Mouse (Mus musculus): ENCODE results near the gene Tmem86b. TPM values are rescaled to one million over a fixed set of nuclear protein-coding genes. Genes with fewer than 3 reads are reported as not detected.

Tmem86b gene
- total and polyA plus RNA-seq, 2 experiments = 39.5 to 404 TPM

- TF ChIP-seq CTCF (IDR thresholded peaks at IDR 0.05; ENCODE audit: low read depth, low read length) (no peak), POLR2A (IDR thresholded peaks at IDR 0.05; ENCODE audit: extremely low read depth, insufficient read depth, low read length) (no peak)
- H3K27ac ChIP-seq (replicated peaks; ENCODE audit: insufficient read depth, low read depth, low read length) = no peak overlapping the region
- no peaks in the 10 kb centered on the region for H3K4me1 ChIP-seq (ENCODE audit: control insufficient read depth, insufficient read depth, low read length)
- H3K4me3 ChIP-seq (ENCODE audit: insufficient read depth, low read depth, low read length) = no peak overlapping the region
- H3K36me3 ChIP-seq (ENCODE audit: control insufficient read depth, insufficient read depth, low read length) = no peaks in the 10 kb centered on the region
- no peak for DNase-seq (ENCODE audit: extremely low read depth, low read depth, low spot score)
- H3K79me2 ChIP-seq (ENCODE audit: control insufficient read depth, insufficient read depth, low read length) = no peaks in the 10 kb centered on the region
- H3K27me3 ChIP-seq (ENCODE audit: control insufficient read depth, insufficient read depth, low read length) = no peaks in the 10 kb centered on the region
- 85% methylated on average over 1 of the region's 1 CpGs for WGBS
- no peak overlapping the region for H3K9ac ChIP-seq (ENCODE audit: low read depth, low read length)
These were observed 18.3 kb downstream of the Tmem86b start for GRCm38 (mm10) chr7:4612956-4613355.

- H3K4me1 ChIP-seq (ENCODE audit: control insufficient read depth, insufficient read depth, low read length) = no peaks in the 10 kb centered on the region
- WGBS = 63% methylated on average over 8 of the region's 8 CpGs
- DNase-seq (ENCODE audit: extremely low read depth, low read depth, low spot score) = no peak
- no peak overlapping the region for H3K27ac ChIP-seq (replicated peaks; ENCODE audit: insufficient read depth, low read depth, low read length)
- TF ChIP-seq CTCF (IDR thresholded peaks at IDR 0.05; ENCODE audit: low read depth, low read length) = no peak
- no peak for TF ChIP-seq POLR2A (IDR thresholded peaks at IDR 0.05; ENCODE audit: extremely low read depth, insufficient read depth, low read length)
- H3K27me3 ChIP-seq (ENCODE audit: control insufficient read depth, insufficient read depth, low read length) = no peaks in the 10 kb centered on the region
- no peak overlapping the region for H3K4me3 ChIP-seq (ENCODE audit: insufficient read depth, low read depth, low read length)
- no peaks in the 10 kb centered on the region for H3K79me2 ChIP-seq (ENCODE audit: control insufficient read depth, insufficient read depth, low read length)
- no peak overlapping the region for H3K9ac ChIP-seq (ENCODE audit: low read depth, low read length)
- H3K36me3 ChIP-seq (ENCODE audit: control insufficient read depth, insufficient read depth, low read length) = no peaks in the 10 kb centered on the region
These were observed 18.8 kb downstream of the Tmem86b start for GRCm38 (mm10) chr7:4612386-4612785.

GRCm38 (mm10) chr7:4611921-4612341, 19.3 kb downstream of the Tmem86b start:
- H3K27me3 ChIP-seq (ENCODE audit: control insufficient read depth, insufficient read depth, low read length) = no peaks in the 10 kb centered on the region
- TF ChIP-seq POLR2A (IDR thresholded peaks at IDR 0.05; ENCODE audit: extremely low read depth, insufficient read depth, low read length) (no peak), CTCF (IDR thresholded peaks at IDR 0.05; ENCODE audit: low read depth, low read length) (no peak)
- no peak overlapping the region for H3K9ac ChIP-seq (ENCODE audit: low read depth, low read length)
- DNase-seq (ENCODE audit: extremely low read depth, low read depth, low spot score) = no peak
- 72% methylated on average over 12 of the region's 12 CpGs for WGBS
- no peak overlapping the region for H3K27ac ChIP-seq (replicated peaks; ENCODE audit: insufficient read depth, low read depth, low read length)
- no peaks in the 10 kb centered on the region for H3K4me1 ChIP-seq (ENCODE audit: control insufficient read depth, insufficient read depth, low read length)
- no peaks in the 10 kb centered on the region for H3K79me2 ChIP-seq (ENCODE audit: control insufficient read depth, insufficient read depth, low read length)
- H3K4me3 ChIP-seq (ENCODE audit: insufficient read depth, low read depth, low read length) = no peak overlapping the region
- H3K36me3 ChIP-seq (ENCODE audit: control insufficient read depth, insufficient read depth, low read length) = no peaks in the 10 kb centered on the region

GRCm38 (mm10) chr7:4611511-4611910, 19.7 kb downstream of the Tmem86b start:
- TF ChIP-seq CTCF (IDR thresholded peaks at IDR 0.05; ENCODE audit: low read depth, low read length) (no peak), POLR2A (IDR thresholded peaks at IDR 0.05; ENCODE audit: extremely low read depth, insufficient read depth, low read length) (no peak)
- H3K4me1 ChIP-seq (ENCODE audit: control insufficient read depth, insufficient read depth, low read length) = no peaks in the 10 kb centered on the region
- 80% methylated on average over 12 of the region's 12 CpGs for WGBS
- H3K9ac ChIP-seq (ENCODE audit: low read depth, low read length) = no peak overlapping the region
- no peak overlapping the region for H3K4me3 ChIP-seq (ENCODE audit: insufficient read depth, low read depth, low read length)
- no peaks in the 10 kb centered on the region for H3K27me3 ChIP-seq (ENCODE audit: control insufficient read depth, insufficient read depth, low read length)
- H3K36me3 ChIP-seq (ENCODE audit: control insufficient read depth, insufficient read depth, low read length) = no peaks in the 10 kb centered on the region
- H3K27ac ChIP-seq (replicated peaks; ENCODE audit: insufficient read depth, low read depth, low read length) = no peak overlapping the region
- H3K79me2 ChIP-seq (ENCODE audit: control insufficient read depth, insufficient read depth, low read length) = no peaks in the 10 kb centered on the region
- DNase-seq (ENCODE audit: extremely low read depth, low read depth, low spot score) = no peak

- Histone ChIP-seq H3K4me3 (ENCODE audit: insufficient read depth, low read depth, low read length) (no peak overlapping the region), H3K27me3 (ENCODE audit: control insufficient read depth, insufficient read depth, low read length) (no peaks in the 10 kb centered on the region), H3K4me1 (ENCODE audit: control insufficient read depth, insufficient read depth, low read length) (no peaks in the 10 kb centered on the region), H3K27ac (replicated peaks; ENCODE audit: insufficient read depth, low read depth, low read length) (no peak overlapping the region), H3K36me3 (ENCODE audit: control insufficient read depth, insufficient read depth, low read length) (no peaks in the 10 kb centered on the region), H3K9ac (ENCODE audit: low read depth, low read length) (no peak overlapping the region), H3K79me2 (ENCODE audit: control insufficient read depth, insufficient read depth, low read length) (no peaks in the 10 kb centered on the region)
- DNase-seq (ENCODE audit: extremely low read depth, low read depth, low spot score) = peak; percentile 41
- WGBS = 61% methylated on average over 5 of the region's 5 CpGs
- no peak for TF ChIP-seq CTCF (IDR thresholded peaks at IDR 0.05; ENCODE audit: low read depth, low read length)
- no peak for TF ChIP-seq POLR2A (IDR thresholded peaks at IDR 0.05; ENCODE audit: extremely low read depth, insufficient read depth, low read length)
These were observed 23.2 kb downstream of the Tmem86b start for GRCm38 (mm10) chr7:4608002-4608401.

- Histone ChIP-seq H3K36me3 (ENCODE audit: control insufficient read depth, insufficient read depth, low read length) (no peaks in the 10 kb centered on the region), H3K4me3 (ENCODE audit: insufficient read depth, low read depth, low read length) (no peak within 1 kb of the TSS), H3K79me2 (ENCODE audit: control insufficient read depth, insufficient read depth, low read length) (no peaks in the 10 kb centered on the region), H3K9ac (ENCODE audit: low read depth, low read length) (no peak within 1 kb of the TSS), H3K27ac (replicated peaks; ENCODE audit: insufficient read depth, low read depth, low read length) (no peak within 1 kb of the TSS), H3K27me3 (ENCODE audit: control insufficient read depth, insufficient read depth, low read length) (no peaks in the 10 kb centered on the region), H3K4me1 (ENCODE audit: control insufficient read depth, insufficient read depth, low read length) (no peaks in the 10 kb centered on the region)
- DNase-seq (ENCODE audit: extremely low read depth, low read depth, low spot score) = no peak
- 65% methylated on average over 6 of the region's 6 CpGs for WGBS
- TF ChIP-seq CTCF (IDR thresholded peaks at IDR 0.05; ENCODE audit: low read depth, low read length) (no peak), POLR2A (IDR thresholded peaks at IDR 0.05; ENCODE audit: extremely low read depth, insufficient read depth, low read length) (no peak)
These were observed 27.3 kb downstream of the Tmem86b start, which contains the start of gene Ptprh for GRCm38 (mm10) chr7:4603873-4604272. Gene Ptprh (minus strand): TSS chr7:4604041.
